Mouse (Mus musculus): ENCODE measurements at regions not wholly inside any gene's neighbourhood (a gene's known extent, or its start where the extent isn't known, plus 50 kb on each side); places are given as distances from the start of the nearest gene placed in this dataset.

DNA sequence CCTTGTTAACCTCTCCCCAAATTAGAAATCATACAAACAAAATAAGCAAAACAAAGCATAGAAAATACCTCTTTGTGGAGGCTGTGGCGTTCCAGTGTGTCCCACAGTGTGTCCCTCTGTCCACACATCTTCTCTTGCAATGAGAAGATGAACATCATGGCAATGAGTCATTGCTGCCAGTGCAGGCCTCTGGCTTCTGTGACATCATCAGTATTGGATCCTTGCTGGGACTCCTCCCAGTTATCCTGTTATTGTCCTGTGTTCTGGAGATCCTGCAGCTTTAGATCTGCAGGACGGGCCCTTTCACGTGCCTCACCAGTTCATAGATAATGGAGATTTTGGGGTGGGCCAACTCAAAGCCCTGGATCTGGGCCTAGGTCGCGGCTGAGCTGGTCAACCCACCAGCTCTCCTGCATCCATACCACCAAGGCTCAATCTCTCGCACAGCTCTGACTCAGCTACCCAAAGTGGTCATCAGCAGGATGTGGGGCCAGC lies 80.9 kb downstream of the Tmem212 start:
- DNase-seq (ENCODE audit: extremely low read depth, insufficient read length, low spot score) = no peak

GRCm38 (mm10) chr3:27804271-27804670 lies 91.9 kb downstream of the Tmem212 start:
- no peak for DNase-seq (ENCODE audit: extremely low read depth, insufficient read length, low spot score)

DNA sequence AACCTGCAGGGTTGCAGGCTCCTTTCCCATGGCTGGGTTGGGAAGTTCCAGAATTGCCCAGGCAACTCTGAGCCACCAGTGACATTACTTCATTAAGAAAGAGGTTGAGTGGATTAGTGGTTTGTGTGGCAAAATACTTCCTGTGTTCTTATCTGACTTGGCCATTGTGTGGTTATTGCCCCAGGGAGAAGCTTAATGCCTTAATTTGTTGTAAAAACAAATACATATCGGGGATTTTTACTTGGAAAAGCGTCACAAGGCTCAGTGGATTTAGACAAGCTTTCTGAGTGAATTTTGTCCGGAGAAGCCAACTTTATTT lies 80.5 kb upstream of the Fndc3b start:
- peak; percentile 42 for DNase-seq (ENCODE audit: extremely low read depth, insufficient read length, low spot score)

DNA sequence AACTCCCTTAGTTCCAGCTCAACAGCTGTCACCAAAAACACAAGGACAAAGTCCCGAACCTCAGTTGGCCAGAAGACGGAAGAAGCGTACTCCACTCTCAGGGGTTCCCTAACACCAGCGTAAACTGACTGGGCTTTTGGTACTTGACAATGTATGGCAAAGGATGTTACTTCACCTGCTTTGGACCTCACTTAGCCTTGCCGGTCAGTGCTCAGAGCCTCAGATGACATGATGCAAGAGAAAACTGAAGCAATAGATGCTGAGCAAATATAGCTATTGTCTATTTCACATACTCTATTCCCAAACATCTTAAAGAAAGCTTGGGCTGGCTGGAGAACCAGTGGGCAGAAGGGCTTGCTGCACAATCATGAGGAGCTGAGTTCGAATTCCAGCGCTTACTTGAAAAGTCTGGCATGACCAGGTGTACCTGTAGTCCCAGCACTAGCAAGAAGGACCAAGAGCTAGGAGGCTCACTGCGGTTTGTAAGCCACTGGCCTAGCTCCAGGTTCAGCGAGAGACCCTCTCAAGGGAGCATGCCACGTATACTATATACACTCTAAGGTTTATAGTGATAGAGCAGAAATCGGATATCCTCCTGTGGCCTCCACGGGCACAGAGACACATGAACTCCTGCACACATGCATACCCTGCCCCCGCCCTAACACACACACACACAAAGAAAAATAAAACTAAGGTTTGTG lies 80.0 kb upstream of the Fndc3b start:
- DNase-seq (ENCODE audit: extremely low read depth, insufficient read length, low spot score) = no peak

GRCm38 (mm10) chr3:27783926-27784325 lies 72.8 kb upstream of the Fndc3b start:
- DNase-seq (ENCODE audit: extremely low read depth, insufficient read length, low spot score) = no peak

DNA sequence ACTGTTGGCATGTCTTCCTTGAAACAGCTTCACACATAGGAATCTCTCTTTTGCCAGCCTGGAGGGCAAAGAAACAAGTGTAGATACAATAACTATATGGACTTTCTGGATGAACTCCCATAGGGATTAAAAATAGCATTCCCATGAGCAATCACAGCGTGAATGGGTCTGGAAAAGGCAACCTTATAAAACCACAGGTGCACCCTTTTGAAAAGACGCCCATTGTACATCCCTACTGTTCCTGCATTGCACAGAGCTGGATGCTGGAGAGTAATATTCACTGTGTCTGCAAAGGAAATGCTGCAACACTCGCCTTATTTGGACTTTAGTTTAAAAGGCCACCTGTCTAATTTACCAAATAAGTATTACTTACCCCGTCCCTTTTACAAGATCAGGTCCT lies 72.4 kb upstream of the Fndc3b start:
- DNase-seq (ENCODE audit: extremely low read depth, insufficient read length, low spot score) = no peak

- DNase-seq (ENCODE audit: extremely low read depth, insufficient read length, low spot score) = no peak
Observed at GRCm38 (mm10) chr3:27782056-27782765, 71.1 kb upstream of the Fndc3b start.

DNA sequence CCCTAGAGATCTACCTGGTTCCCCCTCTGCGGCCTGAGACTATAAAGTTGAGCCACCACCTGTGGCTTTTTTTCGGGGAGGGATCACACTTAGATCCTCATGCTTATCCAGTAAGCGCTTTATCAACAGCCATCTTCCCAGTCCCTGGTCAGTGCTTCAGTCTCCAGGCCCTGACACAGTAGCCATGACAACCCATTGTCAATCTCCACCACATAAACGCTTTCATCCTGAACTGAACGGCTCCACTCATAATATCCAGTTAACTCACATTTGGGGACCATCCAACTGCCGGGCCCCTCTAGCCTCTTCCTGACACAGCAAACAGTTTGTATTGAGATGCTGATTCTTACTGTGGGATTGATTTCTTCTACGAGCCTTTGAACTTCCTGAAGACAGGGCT lies 68.8 kb upstream of the Fndc3b start:
- no peak for DNase-seq (ENCODE audit: extremely low read depth, insufficient read length, low spot score)

DNA sequence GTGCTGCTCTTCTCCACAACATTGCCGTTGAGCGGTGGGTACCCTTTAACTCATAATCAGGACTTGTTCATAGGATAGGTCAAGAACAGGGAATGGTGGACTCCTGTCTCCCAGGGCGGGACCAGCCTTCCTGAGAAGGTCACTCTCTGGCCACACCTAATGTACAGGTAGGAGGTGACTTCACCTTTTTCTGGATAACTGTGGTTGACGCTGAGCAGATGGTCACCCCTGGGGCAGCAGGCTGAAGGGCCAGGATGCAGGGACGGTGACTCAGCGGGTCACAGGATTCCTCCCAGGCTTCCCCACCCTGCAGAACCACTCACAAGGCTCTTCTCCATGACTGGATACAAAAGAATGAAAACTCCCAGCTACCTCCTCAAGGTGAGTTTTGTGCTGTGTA lies 66.6 kb upstream of the Fndc3b start:
- DNase-seq (ENCODE audit: extremely low read depth, insufficient read length, low spot score) = peak; percentile 42

DNA sequence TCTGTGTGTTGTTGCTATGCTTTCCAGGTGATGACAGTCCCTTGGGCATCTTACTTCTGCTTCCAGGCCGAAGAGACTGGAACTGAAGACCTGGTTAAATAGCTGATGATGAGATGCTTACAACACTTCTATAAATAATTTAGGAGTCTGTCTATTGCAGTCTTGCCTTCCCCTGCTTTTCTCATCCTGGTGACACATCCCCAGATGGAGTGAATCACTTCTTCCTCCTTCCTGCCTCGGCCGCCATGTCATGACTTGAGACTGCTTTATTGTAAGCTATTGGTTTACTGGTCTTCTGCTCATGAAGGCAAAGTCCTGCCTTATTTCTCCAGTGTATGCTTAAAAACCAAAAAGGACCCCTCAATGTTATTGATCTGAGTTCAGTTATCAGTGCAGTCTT lies 62.1 kb upstream of the Fndc3b start:
- DNase-seq (ENCODE audit: extremely low read depth, insufficient read length, low spot score) = no peak

- no peak for DNase-seq (ENCODE audit: extremely low read depth, insufficient read length, low spot score)
Observed at GRCm38 (mm10) chr3:27769438-27769837, 58.3 kb upstream of the Fndc3b start.

DNA sequence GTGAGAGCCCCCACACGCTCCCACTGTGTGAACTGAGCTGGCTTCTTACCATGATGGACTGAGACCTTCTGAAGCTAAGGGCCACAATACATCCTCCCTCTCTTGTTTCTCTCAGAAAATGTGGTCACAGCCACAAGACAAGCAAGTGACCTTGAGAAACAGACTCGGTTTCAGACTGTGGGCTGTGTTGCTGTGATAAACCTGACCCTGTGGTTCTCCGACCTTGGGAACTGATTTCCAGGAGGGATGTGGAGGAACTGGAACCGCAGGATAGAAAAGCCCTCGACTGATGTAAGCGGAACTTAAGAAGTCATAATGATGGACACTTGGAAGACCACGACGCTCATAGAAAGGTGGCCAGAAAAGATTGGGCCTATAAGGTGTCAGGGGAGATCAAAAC lies 56.1 kb upstream of the Fndc3b start:
- DNase-seq (ENCODE audit: extremely low read depth, insufficient read length, low spot score) = no peak

DNA sequence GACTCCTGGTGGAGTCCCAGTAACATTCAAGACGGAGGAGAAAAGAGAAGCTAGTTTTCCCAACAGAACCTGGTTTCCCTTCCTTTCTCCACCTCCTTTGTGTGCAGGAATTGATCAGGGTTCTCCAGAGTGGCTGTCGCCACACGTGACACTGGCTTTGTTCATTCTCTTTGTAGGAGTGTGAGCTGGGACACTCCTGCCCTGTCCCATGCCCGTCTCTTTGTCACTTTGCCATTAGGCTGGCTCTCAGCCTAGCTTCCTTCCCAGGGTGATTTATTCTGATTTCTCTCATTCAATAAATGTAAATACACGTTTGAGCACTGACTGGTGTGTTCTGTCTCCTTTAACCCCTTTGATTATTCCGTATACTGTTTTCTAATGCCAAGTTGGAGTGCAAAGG lies 55.3 kb upstream of the Fndc3b start:
- no peak for DNase-seq (ENCODE audit: extremely low read depth, insufficient read length, low spot score)

DNA sequence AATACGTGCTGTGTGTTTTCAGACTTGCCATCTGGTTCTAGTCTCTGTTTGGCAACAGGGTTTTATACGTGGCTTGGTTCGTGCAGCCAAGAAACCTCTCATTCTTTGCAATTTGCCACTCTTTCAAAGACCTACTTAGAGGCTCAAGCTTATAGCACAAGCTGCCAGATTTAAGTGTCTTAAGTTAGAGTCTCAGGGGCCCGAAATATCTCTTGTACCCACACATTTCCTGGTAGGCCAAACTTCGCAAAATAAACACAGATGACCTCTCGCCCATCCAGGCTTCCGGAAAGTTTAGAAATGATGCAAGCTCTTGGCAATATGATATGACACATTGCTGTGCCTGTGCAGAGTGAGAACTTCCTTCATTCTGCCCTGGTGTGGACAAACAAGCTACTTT lies 54.8 kb upstream of the Fndc3b start:
- DNase-seq (ENCODE audit: extremely low read depth, insufficient read length, low spot score) = no peak

GRCm38 (mm10) chr3:27764556-27764955 lies 53.4 kb upstream of the Fndc3b start:
- no peak for DNase-seq (ENCODE audit: extremely low read depth, insufficient read length, low spot score)

DNA sequence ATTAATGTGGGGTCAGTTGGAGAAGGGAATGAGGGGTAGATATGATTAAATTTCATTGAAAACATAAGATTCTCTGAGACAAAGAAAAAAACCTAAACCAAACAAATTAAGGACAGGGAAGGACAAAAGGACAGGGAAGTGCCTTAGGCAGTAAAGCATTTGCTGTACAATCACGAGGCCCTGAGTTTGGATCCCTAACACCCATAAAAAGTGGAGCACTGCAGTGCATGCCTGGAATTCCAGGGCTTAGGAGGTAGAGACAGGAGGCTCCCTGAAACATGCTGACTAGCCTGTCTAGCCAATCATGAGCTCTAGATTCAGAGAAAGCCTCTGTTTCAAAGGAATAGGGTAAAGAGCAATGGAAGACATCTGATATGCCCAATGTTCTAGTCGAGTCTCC lies 49.9 kb upstream of the Fndc3b start:
- DNase-seq (ENCODE audit: extremely low read depth, insufficient read length, low spot score) = no peak
